Mouse (Mus musculus): Measurements from ENCODE around the gene Acot2.
"Not testable (repeated sequence)": the region's sequence is repeated elsewhere in the genome, so short reads cannot be mapped to it uniquely, and the experiment has no call there.

The Acot2 gene

DNA sequence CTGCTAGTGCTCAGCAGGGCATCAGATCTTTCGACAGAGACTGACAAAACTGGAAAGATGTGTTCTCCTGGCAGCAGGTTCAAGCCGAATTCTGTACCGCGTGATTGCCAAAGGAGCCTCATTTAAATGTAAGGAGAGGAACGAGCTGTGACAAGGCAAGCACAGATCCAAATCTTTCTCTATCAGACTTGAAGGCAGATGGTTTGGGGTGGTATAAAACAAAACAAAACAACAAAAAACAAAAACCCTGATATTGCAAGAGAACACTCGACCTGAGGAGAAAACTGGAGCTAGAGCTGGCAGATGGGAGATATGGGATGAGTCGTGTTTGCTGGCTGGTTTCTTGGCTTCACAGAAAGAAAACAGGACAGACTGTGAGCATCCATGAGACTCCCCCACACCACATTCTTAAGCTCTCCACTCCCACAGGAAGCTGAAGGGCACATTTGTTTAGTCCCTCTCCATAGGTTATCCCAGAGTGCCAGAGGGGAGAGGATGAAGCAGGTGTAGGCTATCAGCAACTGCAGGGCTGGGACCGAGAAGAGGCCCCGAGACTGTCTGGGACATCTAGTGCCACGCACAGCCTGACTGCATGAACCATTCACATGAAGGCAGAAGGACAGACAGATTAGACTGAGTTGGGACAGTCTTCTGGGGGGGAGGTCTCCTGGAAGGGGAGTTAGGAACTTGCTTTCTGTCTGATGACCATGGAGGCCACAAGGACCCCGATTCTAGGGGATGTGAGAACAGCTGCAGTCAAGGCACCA, 10.9 kb downstream of the Acot2 start:
- no peak for DNase-seq (ENCODE audit: low spot score in 2 of 2)

DNA sequence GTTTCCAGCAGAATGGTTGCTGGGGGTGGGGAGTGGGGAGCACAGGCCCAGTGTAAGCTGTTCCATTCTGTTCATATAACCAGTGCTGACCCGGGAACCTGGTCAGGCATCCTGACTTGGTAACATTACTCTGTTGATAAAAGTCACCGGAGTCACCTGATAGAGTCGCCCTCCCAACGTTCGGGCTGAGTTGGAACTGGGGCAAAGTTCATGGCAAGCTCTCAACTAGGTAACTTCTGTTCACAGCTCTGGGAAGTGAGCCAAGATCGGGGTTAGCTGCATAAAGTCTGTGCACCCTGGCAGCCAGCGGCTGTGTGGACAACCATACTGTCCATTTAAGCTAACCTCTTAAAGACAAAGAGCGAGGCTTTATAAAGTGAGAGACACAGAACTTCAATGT, 11.6 kb downstream of the Acot2 start:
- not testable (repeated sequence) for DNase-seq (ENCODE audit: low spot score in 2 of 2)

DNA sequence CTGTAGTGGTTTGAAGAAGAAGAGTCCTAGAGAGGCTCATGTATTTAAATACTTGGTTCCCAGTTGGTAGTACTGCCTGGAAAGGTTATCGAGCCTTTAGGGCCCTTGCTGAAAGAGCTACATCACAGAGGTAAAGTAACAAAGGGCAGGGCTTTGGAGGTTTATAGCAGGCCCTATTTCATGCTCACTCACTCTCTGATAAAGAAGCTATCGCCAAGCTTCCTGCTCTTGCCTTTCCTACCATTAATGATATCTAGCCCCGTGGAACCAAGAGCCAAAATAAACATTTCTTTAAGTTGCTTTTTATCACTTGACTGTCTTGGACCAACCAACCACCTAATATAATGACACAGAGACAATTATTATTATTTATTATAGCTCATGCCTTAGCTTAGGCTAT, 12.8 kb downstream of the Acot2 start:
- no peak for DNase-seq (ENCODE audit: low spot score in 2 of 2)

DNA sequence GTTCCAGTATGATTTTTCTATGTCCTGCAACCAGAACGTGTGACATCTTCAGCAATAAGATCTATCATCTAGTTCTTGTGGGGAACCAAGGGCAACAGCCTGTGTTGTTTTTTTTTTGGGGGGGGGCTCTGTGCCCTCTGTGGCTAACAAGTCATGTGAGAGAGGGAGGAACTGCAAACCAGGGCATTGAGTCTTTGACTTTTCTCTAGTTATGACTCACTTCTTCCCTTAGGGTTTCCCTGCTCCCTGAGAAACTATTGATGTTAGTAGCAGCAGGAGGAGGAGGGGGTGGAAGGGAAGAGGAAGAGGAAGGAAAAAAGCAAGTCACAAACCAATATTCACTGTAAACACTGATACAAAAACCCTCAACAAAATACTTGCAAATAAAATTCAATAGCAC, 16.2 kb downstream of the Acot2 start:
- DNase-seq (ENCODE audit: low spot score in 2 of 2), result no peak

DNA sequence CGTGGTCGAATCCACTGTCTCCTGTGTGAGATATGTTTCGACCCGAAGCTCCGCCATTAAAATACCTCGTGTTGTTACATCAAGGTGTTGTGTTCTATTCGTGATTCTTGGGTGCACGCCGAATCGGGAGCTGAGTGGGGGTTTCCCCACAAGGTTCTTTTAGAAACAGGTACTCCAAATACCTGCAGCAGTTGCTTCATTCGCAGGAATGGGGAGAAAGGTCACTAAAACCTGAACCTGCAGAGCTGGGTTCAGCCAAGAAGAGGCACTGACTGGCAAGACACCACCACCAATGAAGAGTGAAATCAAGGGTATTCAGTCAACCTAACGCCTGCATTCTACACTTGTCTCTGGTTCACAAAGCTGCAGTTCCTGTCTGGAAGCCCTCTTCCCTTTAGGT, 20.6 kb downstream of the Acot2 start:
- no peak for DNase-seq (ENCODE audit: low spot score in 2 of 2)

DNA sequence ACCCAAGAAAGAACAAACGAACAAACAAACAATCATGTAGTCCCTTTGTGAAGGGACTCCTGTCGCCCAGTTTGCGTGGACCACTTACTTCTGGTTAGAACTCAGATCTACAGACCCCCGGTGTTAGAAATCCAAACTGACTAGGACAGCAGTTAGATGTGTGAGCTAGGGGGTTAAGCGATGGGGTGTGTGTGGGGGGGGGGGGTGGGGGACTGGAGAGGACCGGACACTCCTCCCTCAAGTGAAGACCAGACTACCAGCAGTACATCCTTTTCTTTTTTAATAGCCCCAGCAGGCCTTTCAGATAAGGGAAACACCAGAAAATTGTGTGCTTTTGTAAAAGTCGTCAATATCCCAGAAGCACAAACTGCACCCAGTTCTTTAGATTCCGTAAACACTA, 21.1 kb downstream of the Acot2 start:
- DNase-seq (ENCODE audit: low spot score in 2 of 2), result no peak

DNA sequence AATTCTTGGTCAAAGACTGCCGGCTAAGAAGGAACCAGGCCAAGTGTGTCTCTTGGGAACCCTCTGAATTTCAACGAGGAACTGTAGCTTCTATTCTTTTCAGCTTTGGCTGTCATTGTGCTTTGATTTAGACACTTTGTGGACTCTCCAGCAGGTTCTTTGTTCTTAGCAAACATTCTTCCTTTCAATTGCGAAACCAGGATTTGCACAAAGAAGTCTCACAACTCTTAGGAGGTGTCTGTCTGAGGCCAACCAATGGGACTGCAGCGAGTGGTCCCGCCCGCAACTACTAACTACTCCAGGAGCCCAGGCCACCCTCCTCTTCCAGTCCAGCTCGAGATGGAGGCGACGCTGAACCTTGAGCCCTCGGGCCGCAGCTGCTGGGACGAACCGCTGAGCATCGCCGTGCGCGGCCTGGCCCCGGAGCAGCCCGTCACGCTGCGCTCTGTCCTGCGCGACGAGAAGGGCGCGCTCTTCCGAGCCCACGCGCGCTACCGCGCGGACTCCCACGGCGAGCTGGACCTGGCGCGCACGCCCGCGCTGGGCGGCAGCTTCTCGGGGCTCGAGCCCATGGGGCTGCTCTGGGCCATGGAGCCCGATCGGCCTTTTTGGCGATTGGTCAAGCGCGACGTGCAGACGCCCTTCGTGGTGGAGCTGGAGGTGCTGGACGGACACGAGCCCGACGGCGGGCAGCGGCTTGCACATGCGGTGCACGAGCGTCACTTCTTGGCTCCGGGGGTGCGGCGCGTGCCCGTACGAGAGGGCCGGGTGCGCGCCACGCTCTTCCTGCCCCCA, 21.7 kb downstream of the Acot2 start, which contains the start of gene Acot1:
Gene Acot1 (plus strand): TSS at position 320 of the 795 bp plus-strand sequence.
- peak; percentile 11 to 49 for DNase-seq (ENCODE audit: low spot score in 2 of 2)

DNA sequence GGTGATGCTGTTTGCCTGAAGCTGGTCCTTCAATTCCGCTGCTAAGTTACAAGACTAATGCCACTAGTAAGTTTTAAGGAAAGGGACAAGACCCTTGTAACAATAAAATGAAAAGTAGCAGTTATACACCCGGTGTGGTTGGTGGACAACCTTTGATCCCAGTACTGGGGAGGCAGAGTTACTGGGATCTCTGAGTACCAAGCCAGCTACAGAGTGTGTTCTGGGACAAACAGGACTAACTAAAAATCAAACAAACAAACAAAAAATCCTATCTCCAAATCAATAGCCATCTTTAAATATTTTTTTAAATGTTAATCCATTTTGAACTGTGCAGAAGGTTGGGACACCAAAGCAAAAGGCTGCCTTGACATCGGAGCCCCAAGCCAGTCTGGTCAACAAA, 22.5 kb downstream of the Acot2 start:
- no peak for DNase-seq (ENCODE audit: low spot score in 2 of 2)

DNA sequence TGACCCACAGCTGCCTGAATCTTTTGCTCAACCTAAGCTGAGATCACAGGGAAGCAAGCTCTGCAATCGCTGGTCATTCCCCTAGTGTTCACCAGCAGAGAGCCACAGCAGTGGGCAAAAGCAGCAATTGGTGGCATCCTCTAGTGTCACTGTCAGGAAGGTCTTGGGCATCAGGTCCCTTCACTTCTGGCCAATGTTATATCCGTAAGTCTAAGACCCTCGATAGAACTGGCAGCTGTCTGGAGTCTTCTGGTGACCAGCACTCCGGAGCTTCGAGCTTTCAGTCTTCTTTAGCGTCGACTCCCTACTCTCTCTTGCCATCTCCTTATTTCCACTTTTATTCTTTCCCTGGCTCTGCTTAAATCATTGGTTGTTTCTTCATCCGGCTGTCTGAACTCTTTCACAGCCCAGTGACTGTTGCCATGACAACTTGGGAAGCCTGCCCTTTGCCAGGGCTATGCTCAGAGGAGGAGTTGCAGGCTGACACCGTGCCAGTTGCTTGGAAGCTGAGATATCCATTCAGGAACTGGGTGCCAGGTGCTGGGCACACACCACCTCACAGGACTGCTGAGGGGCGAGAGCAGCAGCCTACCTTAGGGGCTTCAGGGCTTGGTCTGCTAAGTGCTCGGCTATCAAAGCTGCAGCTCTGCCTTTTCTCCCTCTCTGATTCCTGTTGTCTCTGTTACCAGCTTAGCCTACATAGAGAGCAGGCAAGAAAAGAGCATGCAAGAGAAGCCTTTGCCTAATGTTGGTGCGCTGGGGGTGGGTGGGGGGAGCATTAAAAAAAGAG, 23.8 kb downstream of the Acot2 start:
- no peak for DNase-seq (ENCODE audit: low spot score in 2 of 2)

DNA sequence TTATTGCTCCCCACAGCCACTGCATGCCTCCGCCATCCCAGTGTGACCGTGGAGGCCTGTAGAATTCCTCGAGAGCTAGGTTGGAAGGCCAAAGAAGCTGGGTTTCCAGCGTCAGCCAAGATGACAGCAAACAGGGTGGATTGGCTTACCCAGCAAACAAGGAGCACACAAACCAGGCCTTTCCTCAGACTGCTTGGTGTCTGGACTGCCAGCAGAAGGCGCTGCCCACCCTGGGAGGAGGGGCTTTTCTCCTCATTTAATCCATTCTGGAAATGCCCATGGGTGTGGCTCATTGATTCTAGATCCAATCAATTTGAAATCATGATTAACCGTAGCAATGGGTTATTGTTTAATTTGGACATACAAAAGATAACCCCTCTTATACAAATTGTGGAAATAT, 25.5 kb downstream of the Acot2 start:
- DNase-seq (ENCODE audit: low spot score in 2 of 2), result no peak

DNA sequence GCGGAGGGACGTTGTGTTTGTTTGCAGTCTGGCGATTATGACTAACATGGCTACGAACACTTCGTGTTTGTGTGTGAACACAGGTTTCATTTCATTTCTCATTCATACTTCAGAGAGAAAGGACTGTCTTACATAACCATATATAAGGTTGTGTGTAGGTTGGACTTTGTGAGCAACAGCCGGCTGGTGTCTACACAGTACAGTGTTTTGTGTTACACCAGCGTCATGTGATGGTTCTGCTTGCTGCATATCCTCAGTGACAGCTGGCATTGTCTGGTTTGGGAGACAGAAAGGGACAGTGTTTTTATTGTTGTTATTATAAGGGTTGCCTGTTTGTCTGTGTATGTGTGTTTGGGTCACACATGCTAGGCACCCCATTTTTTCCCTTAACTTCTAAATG, 26.0 kb downstream of the Acot2 start:
- no peak for DNase-seq (ENCODE audit: low spot score in 2 of 2)

DNA sequence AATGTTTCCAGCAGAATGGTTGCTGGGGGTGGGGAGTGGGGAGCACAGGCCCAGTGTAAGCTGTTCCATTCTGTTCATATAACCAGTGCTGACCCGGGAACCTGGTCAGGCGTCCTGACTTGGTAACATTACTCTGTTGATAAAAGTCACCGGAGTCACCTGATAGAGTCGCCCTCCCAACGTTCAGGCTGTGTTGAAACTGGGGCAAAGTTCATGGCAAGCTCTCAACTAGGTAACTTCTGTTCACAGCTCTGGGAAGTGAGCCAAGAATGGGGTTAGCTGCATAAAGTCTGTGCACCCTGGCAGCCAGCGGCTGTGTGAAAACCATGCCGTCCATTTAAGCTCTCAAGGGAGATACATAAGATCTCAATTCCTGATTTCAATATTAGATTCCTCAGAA, 32.9 kb downstream of the Acot2 start:
- DNase-seq (ENCODE audit: low spot score in 2 of 2), result not testable (repeated sequence)

DNA sequence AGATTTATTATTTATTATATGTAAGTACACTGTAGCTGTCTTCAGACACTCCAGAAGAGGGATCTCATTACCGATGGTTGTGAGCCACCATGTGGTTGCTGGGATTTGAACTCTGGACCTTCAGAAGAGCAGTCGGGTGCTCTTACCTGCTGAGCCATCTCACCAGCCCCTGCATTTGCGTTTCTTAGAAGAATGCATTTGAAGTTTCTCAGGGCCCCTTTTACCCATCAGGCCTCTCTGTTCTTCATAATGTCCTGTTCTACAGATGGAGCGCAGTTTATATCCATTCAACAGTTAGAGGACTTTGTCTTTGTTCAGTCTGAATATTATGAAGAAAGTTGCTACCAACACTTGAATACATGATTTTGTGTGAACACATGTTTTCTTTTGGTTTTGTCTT, 34.6 kb downstream of the Acot2 start:
- DNase-seq (ENCODE audit: low spot score in 2 of 2), result not testable (repeated sequence)

DNA sequence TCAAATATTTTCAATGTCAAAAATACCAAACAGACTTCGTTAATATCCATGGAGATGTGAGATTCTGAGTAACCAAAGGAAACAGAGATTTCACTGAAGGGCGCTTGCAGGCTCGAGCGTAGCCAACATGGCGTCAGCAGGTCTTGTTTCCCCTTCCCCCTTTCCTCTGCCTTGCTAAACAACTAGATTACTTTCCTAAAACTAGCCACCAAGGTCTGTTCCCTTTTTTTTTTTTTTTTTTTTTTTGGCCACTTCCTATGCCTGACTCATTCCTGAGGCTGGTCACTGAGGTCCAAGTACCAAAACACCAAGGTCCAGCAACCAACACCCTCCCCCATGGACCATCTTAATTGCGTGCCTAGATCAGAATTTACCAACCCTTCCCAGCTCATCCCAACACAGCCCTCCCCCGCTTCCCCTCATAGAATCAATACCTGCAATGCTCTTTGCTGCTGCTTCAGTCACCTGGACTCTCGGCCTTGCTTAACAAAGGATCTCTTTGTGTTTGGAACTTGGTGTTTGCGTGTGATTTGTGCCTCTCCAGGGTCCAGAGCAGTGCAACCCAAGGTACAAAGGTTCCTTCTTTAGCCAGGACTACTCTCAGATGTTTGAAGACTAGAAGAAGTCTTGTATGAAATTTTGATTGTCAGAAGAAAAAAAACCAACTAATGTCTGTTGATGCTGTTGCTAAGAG, 35.5 kb downstream of the Acot2 start:
- no peak for DNase-seq (ENCODE audit: low spot score in 2 of 2)

DNA sequence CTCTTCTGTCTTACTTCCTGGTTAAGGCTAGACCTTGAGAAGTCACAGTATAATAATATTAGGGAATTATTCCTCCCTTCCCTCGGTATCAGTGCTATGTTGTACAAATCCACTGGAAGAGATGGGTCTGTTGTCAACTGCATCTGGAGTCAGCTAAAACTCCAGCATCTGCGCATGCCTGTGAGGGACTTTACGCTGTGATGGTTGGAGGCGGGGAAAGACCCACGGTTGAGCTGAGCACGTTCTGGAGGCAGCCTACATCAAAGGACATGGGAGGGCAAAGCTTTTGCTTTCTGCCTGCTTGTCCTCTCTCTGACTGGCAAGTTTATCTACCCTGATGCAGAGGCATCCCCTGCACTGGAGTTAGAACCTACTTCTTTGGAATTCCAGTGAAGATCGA, 38.2 kb downstream of the Acot2 start:
- no peak for DNase-seq (ENCODE audit: low spot score in 2 of 2)

DNA sequence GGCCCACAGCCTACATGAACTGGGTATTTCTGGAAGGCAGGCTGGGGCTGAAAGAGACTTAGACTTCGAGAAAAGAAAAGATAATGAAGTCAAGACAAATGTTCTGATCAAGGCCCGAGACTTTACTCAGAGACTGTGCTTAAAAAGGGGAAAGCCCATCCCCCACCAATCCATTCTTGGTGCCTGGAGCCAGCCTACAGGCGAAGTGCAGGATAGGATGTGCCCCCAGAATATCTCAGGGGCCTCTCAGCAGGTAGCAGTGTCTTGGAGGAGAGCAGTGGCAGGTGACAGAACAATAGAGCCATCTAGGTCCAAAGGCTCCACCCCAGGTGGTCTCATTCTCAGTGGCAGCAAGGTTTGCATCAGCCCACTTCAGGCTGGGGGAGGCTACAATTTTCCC, 40.7 kb downstream of the Acot2 start:
- not testable (repeated sequence) for DNase-seq (ENCODE audit: low spot score in 2 of 2)

DNA sequence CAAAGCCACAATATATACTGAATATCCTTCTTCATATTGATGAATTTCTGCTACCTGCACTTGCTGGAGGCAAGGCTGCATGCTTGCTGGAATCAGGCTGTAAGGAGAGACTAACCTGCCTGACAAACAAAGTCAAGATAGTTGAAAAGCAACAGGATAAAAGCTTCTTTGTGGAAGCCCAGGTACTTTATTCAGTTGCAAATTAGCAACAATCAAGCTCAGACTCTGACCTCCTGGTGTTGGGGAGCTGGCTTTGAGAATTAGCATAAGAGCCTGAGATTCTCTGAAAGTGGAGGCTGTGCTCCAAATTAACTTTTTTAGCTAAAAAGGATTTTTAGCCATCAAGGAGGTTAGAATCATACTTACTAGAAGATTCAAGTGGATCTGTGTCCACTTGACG, 41.4 kb downstream of the Acot2 start:
- not testable (repeated sequence) for DNase-seq (ENCODE audit: low spot score in 2 of 2)

DNA sequence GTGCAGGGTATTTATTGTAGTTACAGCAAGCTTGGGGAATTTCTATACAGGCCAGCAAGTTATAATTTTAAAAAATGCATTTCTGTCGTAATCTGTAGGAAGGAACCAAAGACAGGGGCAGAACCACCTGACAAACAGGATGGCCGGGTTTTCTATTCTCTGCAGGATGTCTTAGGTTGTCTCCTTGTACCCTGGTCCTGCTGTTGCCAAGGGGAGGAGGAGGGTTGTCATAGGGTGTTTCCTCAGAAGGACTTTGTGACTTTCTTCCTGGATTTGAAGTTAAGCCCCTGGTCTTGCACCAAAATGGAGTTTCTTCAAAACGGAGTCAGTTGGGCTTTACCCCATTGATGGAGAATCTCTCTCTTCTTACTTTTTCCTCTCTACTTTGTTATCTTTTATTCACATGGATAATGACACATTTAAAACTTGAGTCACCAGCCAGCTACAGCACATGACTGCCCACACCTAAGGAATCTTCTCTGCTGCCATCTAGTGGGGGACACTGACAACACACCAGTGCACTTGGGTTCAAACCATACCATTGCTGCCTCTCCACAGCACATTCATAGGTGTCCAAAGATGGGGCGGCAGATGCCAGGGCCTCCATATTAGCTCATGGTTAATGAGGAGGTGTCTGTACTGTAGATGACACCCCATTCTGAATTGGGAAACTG, 43.1 kb downstream of the Acot2 start:
- peak; percentile 43 to 81 for DNase-seq (ENCODE audit: low spot score in 2 of 2)

DNA sequence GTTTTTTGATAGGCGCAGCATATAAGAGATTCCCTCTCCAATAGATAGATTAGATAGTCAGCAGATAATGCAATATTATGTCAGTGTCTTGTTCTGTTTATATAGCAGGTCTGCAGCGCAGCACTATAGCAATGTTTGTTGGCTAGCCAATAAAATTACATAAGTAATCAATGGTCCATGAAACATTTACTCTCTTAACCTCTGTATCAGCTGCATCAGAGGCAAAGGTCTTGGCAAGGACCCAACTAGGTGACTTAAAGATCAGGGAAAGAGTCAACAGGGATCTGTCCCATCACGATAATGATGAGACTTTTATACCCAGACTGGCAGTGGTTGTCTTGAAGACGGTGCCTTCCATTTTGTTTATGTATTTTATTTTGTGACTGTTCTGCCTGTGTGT, 45.2 kb downstream of the Acot2 start:
- DNase-seq (ENCODE audit: low spot score in 2 of 2), result no peak

DNA sequence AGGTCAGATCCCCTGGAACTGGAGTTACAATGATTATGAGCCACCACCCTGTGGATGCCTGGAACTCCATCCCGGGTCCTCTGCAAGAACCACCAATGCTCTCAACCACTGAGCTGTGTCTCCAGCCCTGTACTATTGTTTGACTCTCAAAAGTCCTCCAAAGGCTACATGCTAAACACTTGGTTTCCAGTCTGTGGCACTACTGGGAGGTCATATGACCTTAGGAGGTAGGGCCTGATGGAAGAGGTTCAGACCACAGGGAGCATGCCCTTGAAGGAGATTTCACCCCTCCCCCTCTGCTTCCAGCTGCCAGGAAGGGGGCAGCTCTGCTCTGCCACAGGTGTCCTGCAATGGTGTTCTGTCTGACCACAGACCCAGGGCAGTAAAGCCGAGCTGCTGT, 45.6 kb downstream of the Acot2 start:
- not testable (repeated sequence) for DNase-seq (ENCODE audit: low spot score in 2 of 2)

DNA sequence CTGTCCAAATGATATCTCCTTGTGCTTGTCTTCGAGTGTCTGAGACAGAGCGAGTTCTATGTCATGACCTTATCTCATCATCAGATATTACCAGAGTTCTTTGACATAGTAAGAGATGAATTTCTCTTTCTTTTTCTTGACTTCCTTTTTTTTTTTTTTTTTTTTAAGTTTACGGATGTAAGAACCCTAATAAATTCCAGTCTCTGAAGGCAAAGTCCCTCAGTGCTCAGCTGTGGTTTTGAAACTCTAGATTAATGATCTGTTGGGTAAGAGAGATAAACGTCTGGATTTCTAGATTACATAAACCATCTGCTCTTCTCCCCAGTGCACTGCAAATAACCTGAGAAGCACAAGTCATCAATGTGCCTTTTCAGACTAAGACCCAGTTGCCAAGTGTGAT, 46.4 kb downstream of the Acot2 start:
- DNase-seq (ENCODE audit: low spot score in 2 of 2), result no peak

All from thymus, postnatal 10 days (tissue).